Mouse (Mus musculus) intestine, embryonic 15.5 days (tissue): ENCODE measurements around the gene Mpped2. TPM values are rescaled to one million over a fixed set of nuclear protein-coding genes. Genes with fewer than 3 reads are reported as not detected.

ENCODE experiments used
- ATAC-seq: fragments of 200-750 bp; cut with Nextera tagmentation; 2 replicates; pipeline ENCODE4 v1.8.0; 2017; ENCODE audit warnings: moderate TSS enrichment, moderate library complexity
- H3K27ac ChIP-seq: fragments of 300-500 bp; sonication (generic); 2 replicates; pipeline ENCODE4 v1.5.1; 2015; ENCODE audit warnings: mild to moderate bottlenecking, inconsistent platforms
- H3K27me3 ChIP-seq: fragments of 300-500 bp; sonication (generic); replicated peaks from 2 replicates; pipeline ENCODE4 v1.6.1; 2015; ENCODE audit warnings: inconsistent platforms
- H3K36me3 ChIP-seq: fragments of 300-500 bp; sonication (generic); 2 replicates; pipeline ENCODE4 v1.6.1; 2015; ENCODE audit warnings: inconsistent platforms
- H3K4me1 ChIP-seq: fragments of 300-500 bp; sonication (generic); replicated peaks from 2 replicates; pipeline ENCODE4 v1.6.1; 2015; ENCODE audit warnings: inconsistent platforms
- H3K4me2 ChIP-seq: fragments of 300-500 bp; sonication (generic); replicated peaks from 2 replicates; pipeline ENCODE4 v1.6.1; 2015; ENCODE audit warnings: mild to moderate bottlenecking, inconsistent platforms
- H3K4me3 ChIP-seq: fragments of 300-500 bp; sonication (generic); replicated peaks from 2 replicates; pipeline ENCODE4 v1.5.1; 2015; ENCODE audit warnings: inconsistent platforms
- H3K9ac ChIP-seq: fragments of 300-500 bp; sonication (generic); 2 replicates; pipeline ENCODE4 v1.6.1; 2015; ENCODE audit warnings: inconsistent platforms
- H3K9me3 ChIP-seq: fragments of 300-500 bp; sonication (generic); 2 replicates; pipeline ENCODE4 v1.6.1; 2016; ENCODE audit warnings: inconsistent platforms
- WGBS: fragments of 180-500 bp; shearing (Covaris S2); methylation state at CpG from one replicate; pipeline ENCODE4 v1.1.7; 2015; 5-methylcytosine and 5-hydroxymethylcytosine counted together
- polyA plus RNA-seq: library from polyadenylated mRNA; unstranded; fragments of >200 nt; fragmentation: Nextera tagmentation; extraction: Ambion mirVana; gene quantifications from 2 replicates; pipeline ENCODE4 v1.2.1, GENCODE M21; 2015

Mpped2 gene
- polyA plus RNA-seq, 1 experiment from 2014 or later = 28.6 TPM

DNA sequence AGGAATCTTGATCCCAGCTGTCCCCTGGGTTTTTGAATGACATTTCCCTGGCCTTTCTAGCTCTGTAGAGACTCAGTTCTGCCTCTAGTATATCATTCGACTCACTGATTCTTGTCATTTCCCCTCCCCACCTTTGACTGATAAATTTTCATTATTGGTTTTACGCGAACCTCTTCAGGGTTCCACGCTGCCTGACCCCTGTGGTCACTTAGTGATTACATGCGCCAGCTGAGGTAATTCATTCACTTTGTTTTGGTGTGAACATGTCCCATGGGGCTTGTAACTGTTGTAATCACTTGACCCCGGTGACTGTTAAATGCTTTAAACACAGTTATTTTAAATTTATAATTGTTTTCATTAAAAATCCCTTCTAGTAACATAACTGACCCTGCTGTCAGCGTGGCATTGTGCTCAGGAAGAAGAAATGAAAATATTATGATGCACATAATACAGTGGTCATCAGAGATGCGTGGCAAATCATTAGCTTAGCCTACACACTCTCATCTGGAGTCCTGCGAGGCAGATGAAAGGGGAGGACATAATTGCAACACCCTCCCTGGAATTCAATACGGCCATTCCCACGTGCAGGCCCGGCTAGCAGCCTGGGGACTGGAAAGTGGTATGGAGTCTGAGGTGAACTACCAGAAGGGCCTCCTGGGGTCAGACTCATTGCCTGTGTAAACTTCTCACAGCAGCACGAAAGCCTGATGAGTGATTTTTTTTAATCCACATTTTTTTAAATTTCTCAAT is 63.5 kb downstream of the Mpped2 start:
- Histone ChIP-seq H3K27ac (no peak overlapping the region), H3K27me3 (no peaks in the 10 kb centered on the region), H3K4me2 (no peak overlapping the region), H3K4me1 (no peaks in the 10 kb centered on the region), H3K9ac (no peak overlapping the region), H3K9me3 (no peaks in the 10 kb centered on the region), H3K4me3 (no peak overlapping the region), H3K36me3 (no peaks in the 10 kb centered on the region)
- ATAC-seq = no peak
- 56% methylated on average over 13 of the region's 13 CpGs for WGBS

DNA sequence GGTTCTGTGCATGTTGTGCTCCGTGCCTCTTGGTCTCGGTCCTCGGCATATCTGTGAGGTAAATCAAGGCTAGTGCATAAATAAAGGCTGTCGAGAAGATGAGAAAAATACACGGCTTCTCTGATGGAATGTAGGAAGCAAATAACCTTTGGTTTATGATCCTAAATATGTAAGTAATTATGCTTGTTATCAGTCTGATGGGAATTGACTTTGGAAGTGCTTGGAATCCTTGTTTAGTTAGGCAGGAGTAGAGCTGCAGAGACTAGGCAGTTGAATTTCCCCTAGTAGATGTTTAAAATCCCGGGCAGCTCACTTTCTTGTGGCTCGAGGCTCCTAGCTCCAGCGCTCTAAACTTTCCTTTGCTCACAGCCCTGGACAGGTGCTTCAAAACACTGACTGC is 69.9 kb downstream of the Mpped2 start:
- WGBS = 53% methylated on average over 8 of the region's 8 CpGs
- Histone ChIP-seq H3K36me3 (no peaks in the 10 kb centered on the region), H3K27me3 (no peaks in the 10 kb centered on the region), H3K4me2 (no peak overlapping the region), H3K27ac (no peak overlapping the region), H3K4me3 (no peak overlapping the region), H3K4me1 (no peaks in the 10 kb centered on the region), H3K9me3 (no peaks in the 10 kb centered on the region), H3K9ac (no peak overlapping the region)
- peak; percentile 55 for ATAC-seq

DNA sequence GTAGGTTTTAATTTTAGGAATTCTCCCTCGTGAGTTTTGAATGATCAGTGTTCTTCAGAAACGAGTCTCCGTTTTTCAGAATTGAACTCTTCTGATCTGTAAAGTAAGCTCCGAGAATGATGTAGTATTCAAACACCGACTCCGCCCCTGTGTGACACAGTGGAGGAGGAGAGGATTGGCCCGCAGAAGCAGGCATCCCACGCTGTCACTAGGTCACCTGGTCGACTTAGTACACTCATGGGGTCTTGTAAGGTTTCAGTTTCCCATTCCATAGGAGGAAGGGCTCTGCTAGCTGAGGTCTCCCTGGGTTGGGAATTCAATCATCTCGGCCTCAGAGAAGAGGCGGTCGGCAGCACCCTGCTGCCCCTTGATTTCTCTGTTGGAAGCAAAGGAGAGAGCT is 76.2 kb downstream of the Mpped2 start:
- Histone ChIP-seq H3K4me3 (no peak overlapping the region), H3K27ac (no peak overlapping the region), H3K4me2 (no peak overlapping the region), H3K36me3 (no peaks in the 10 kb centered on the region), H3K9ac (no peak overlapping the region), H3K27me3 (no peaks in the 10 kb centered on the region), H3K9me3 (no peaks in the 10 kb centered on the region), H3K4me1 (no peaks in the 10 kb centered on the region)
- ATAC-seq = no peak
- 81% methylated on average over 12 of the region's 12 CpGs for WGBS

DNA sequence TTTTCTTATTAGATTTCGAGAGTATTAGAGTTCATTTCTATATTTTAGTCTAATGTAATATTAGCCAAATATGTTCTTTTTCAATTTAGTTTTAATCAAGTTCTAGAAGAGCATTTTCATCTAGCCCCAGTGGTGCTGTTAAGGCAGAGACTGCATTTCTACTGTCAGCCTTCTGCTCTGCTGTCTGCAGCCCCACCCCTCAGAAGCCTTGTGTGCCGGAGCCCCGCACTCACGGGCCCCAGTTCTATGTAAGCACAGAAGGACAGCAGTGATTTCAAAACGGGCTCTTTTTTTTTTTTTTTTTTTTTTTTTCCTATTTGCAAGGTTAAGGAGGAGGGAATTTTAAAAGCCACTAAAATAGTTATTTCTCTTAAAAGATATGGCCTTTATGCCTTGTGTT is 79.6 kb downstream of the Mpped2 start:
- no peak for ATAC-seq
- Histone ChIP-seq H3K4me1 (no peaks in the 10 kb centered on the region; the same call in 1 of the 2 replicates), H3K9ac (no peak overlapping the region), H3K36me3 (no peaks in the 10 kb centered on the region), H3K4me3 (no peak overlapping the region), H3K4me2 (no peak overlapping the region), H3K9me3 (no peaks in the 10 kb centered on the region), H3K27ac (no peak overlapping the region), H3K27me3 (no peaks in the 10 kb centered on the region)
- WGBS = 53% methylated on average over 5 of the region's 5 CpGs

DNA sequence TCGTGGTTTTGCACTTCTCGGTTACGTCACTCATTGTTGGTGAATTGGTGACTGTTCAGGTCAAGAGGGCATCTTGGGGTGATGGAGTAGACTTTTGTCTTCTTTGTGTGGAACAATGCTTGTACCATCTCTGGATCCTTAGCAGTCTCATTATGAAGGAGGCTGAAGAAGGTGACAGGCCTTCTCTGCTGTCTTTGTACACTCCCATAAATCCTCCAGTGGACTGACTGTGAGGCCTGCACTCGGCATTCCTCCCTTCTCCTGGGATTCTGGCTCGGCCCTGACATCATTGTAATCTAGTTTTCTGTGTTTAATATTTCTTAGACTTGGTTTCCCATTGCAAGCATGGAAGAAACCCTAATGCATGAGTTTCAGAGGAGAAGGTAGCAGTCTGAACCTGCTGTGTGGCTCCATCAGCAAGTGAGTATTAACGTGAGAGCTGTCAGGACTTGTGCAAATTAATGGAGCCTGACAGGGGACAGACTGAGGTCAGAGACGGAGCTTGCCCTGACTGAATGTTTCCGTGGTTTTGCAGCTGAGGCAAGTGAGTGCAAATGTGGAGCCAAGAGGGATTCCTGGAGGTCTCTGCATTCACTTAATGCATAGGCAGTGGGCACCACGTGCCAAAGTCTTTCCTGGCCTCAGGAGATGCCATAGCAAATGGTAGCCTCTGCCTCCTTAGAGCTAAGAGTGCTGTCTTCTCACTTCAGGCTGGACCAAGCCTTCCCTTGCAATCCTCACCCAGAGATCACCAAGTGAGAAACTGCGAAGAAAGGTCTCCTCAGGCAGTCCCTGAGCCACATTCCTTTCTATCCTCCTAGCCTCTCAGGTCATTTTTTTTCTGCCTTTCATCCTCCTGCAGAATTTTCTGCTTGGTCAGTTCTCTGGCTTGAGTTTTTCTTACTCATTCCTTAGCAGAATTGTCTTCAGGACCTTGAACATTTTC is 81.5 kb downstream of the Mpped2 start:
- 63% methylated on average over 10 of the region's 10 CpGs for WGBS
- H3K4me1 ChIP-seq = no peaks in the 10 kb centered on the region; the same call in 1 of the 2 replicates
- no peaks in the 10 kb centered on the region for H3K9me3 ChIP-seq
- no peaks in the 10 kb centered on the region for H3K36me3 ChIP-seq
- no peak overlapping the region for H3K4me2 ChIP-seq
- no peaks in the 10 kb centered on the region for H3K27me3 ChIP-seq
- no peak overlapping the region for H3K9ac ChIP-seq
- H3K4me3 ChIP-seq = no peak overlapping the region
- no peak for ATAC-seq
- H3K27ac ChIP-seq = no peak overlapping the region

DNA sequence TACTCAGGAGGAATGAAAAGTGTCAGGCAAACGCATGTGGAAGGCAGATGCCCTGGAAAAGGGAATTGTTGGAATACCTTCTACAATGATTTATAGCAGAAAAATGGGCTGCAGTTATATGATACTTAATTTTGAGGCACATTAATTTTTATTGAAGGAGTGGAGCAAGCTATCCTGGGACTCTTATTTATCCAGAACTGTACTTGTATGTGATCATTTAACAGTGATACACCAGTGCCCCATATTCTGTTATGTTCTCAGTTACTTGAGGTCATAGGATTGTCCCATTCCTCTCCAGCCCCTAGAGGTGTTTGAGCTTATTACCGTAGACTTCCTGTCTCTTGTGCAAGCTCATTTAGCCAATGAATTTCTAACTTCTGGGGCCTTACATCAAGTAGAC is 82.9 kb downstream of the Mpped2 start:
- Histone ChIP-seq H3K27me3 (no peaks in the 10 kb centered on the region), H3K36me3 (no peaks in the 10 kb centered on the region), H3K4me2 (no peak overlapping the region), H3K4me1 (no peaks in the 10 kb centered on the region; the same call in 1 of the 2 replicates), H3K4me3 (no peak overlapping the region), H3K9ac (no peak overlapping the region), H3K9me3 (no peaks in the 10 kb centered on the region), H3K27ac (no peak overlapping the region)
- 75% methylated on average over 2 of the region's 2 CpGs for WGBS
- ATAC-seq = no peak

DNA sequence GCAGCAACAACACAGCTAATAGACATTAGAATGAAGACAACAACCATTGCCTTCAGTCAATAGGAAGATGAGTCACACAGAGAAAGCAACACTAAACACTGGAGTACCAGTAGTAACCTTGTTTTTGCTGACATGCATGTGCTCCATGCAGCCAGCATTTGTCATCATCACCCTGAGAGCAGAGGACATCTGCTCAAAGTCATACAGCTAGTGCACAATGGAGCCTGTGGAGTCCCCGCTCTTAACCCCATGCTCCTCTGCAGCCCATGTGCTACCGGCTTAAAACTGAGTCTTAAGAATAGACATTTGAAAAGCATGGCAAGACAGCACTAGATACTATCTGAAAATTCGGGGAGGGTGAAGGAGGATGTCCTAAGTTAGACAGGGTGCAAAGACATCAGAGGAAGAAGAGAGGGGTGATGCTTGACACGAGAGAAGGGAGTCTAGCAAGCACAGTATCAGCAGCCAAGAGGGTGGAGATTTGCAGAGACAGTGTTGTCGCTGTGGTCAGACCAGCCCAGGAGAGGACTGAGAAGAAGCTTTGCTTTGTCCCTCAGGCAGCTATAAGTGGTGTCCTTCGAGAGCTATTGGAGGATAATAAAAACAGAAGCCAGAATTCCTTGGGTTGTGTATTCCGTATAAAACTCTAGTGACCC is 85.9 kb downstream of the Mpped2 start:
- Histone ChIP-seq H3K27ac (no peak overlapping the region), H3K4me1 (no peaks in the 10 kb centered on the region; the same call in 1 of the 2 replicates), H3K27me3 (no peaks in the 10 kb centered on the region), H3K4me2 (no peak overlapping the region), H3K36me3 (no peaks in the 10 kb centered on the region), H3K9me3 (no peaks in the 10 kb centered on the region), H3K9ac (no peak overlapping the region), H3K4me3 (no peak overlapping the region)
- 76% methylated on average over 7 of the region's 7 CpGs for WGBS
- no peak for ATAC-seq

DNA sequence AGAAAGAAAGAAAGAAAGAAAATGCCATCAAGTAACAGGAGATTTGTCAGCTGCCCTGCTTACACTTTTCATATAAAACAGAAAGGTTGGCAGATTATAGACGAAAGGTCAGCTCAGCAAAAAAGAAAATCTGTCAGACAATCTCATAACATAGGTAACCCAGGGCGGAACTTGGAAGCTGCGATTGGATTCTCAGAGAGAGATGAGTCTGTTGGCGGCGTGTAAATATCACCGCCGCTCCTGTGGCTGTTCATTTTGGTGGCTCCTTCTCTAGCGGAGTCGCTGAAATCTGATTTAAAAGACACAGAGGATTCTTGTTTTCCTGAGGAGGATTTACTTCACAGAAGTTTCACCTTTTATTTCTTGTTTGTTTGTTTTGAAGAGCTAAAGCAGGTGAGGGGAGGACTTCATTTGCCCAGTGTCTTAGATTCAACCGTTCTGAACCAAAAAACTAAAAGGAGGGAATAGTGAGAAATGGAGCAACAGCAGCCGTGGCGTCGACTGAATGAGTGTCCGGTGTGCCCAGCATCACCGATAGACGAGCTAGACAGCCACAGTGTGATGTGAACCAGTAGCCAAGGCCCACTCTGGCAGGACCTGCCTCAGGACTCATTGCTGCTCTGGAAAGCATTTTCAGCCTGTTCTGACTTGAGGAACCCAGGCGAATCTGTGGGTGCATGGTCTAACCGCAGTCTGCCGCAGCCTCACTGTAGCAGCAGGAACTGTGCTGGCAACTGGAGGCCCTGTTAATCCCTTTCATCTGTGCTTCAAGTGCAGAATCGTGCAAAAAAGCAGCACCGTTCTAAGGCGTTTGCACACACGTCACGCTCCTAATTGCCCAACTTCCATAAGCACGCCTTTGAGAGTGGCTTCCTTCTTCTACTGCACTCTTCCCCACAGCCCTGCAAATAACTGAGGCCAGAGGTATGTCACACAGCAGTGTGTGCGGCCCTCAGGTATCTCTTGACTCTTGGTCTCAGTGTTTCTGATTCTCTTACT is 88.4 kb downstream of the Mpped2 start:
- no peak overlapping the region for H3K4me3 ChIP-seq
- 84% methylated on average over 26 of the region's 26 CpGs for WGBS
- no peak overlapping the region for H3K27ac ChIP-seq
- H3K27me3 ChIP-seq = no peaks in the 10 kb centered on the region
- no peaks in the 10 kb centered on the region for H3K9me3 ChIP-seq
- no peak overlapping the region for H3K4me2 ChIP-seq
- ATAC-seq = no peak
- H3K36me3 ChIP-seq = no peaks in the 10 kb centered on the region
- H3K4me1 ChIP-seq = no peaks in the 10 kb centered on the region
- no peak overlapping the region for H3K9ac ChIP-seq

DNA sequence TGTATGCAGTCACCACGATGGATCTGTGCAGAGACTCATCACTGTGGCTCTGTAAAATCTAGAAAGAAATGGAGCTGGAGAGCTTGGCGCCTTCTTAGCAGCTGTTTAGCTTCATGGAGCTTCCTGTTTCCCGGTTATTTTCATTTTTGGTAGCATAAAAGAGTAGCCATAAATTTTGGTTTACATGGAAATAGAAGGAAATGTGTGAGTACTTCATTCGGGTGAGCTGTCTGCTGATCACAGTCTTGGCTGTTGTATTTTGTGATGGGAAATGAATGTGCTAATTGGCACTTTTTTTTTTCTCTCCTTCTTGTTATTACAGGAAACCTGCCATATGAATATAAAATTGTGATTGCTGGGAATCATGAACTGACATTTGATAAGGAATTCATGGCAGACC is 90.2 kb downstream of the Mpped2 start:
- ATAC-seq = no peak
- no peak overlapping the region for H3K9ac ChIP-seq
- 45% methylated on average over 4 of the region's 4 CpGs for WGBS
- no peaks in the 10 kb centered on the region for H3K4me1 ChIP-seq
- no peak overlapping the region for H3K27ac ChIP-seq
- H3K27me3 ChIP-seq = no peaks in the 10 kb centered on the region
- no peaks in the 10 kb centered on the region for H3K9me3 ChIP-seq
- no peak overlapping the region for H3K4me2 ChIP-seq
- no peak overlapping the region for H3K4me3 ChIP-seq
- no peaks in the 10 kb centered on the region for H3K36me3 ChIP-seq

DNA sequence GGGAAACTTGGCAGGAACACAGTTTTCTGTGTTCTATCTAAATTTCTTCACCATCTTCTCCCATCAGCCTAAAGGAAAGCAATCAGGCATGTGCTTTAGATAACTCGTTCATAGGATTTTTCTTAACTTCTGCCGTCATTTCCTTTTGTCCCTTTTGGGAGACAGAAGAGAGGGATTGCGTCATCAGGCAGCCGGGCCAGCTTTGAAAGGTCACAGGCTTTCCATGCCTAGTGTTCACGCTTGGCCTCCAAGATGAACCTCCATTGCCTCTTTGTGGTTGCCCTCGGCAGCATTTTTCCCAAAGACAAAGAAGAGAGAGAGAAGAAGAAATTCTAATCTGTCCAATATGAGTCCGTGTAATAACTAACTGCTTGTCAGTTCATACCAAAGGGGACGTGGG is 95.0 kb downstream of the Mpped2 start:
- Histone ChIP-seq H3K4me2 (no peak overlapping the region), H3K36me3 (no peaks in the 10 kb centered on the region), H3K4me3 (no peak overlapping the region), H3K4me1 (peaks cover 11% of the 10 kb centered on the region), H3K27ac (no peak overlapping the region), H3K9ac (no peak overlapping the region), H3K9me3 (no peaks in the 10 kb centered on the region), H3K27me3 (no peaks in the 10 kb centered on the region)
- WGBS = 47% methylated on average over 8 of the region's 8 CpGs
- ATAC-seq = no peak

DNA sequence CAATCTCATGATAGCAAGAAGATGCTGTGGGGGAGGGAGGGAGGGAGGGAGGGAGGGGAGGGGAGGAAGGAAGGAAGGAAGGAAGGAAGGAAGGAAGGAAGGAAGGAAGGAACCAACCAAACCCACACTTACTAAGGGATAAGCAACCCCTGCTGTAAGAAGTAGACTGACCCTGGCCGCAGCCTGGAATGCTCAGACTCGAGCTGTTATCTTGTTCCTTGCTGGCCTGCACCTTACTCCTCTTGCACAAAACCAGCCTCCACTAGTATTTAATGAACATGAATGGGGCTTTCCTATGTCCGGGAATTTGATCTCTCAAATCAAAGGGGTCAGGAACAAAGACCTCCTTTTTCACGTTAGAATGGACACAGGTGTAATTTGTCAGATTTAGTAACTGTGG is 95.5 kb downstream of the Mpped2 start:
- ATAC-seq = no peak
- no peak overlapping the region for H3K4me3 ChIP-seq
- no peak overlapping the region for H3K27ac ChIP-seq
- no peaks in the 10 kb centered on the region for H3K36me3 ChIP-seq
- H3K9ac ChIP-seq = no peak overlapping the region
- no peaks in the 10 kb centered on the region for H3K9me3 ChIP-seq
- H3K4me2 ChIP-seq = no peak overlapping the region
- peaks cover 11% of the 10 kb centered on the region for H3K4me1 ChIP-seq
- WGBS = 48% methylated on average over 4 of the region's 4 CpGs
- no peaks in the 10 kb centered on the region for H3K27me3 ChIP-seq
